Mouse (Mus musculus) G1E-ER4 (cell line): ENCODE measurements around the gene Elf1. TPM values are rescaled to one million over a fixed set of nuclear protein-coding genes. Genes with fewer than 3 reads are reported as not detected.

Experiments used
- GATA1 ChIP-seq: IDR thresholded peaks from one replicate; pipeline ENCODE4 v1.8.0; 2012; ENCODE audit warnings: low read length, inconsistent platforms
- polyA plus RNA-seq: library from polyadenylated mRNA; stranded (reverse); fragments of >175 nt; gene quantifications from 2 replicates; pipeline ENCODE4 v1.2.3, GENCODE M21; 2012

Elf1 gene
- polyA plus RNA-seq, 1 experiment = 9.0 TPM

GRCm38 (mm10) chr14:79621143-79621542 is 140.1 kb downstream of the Elf1 start:
- TF ChIP-seq GATA1 = no peak

Other genes starting within 250 kb of the Elf1 start
- not detected in 2 replicates for gene Zfp957, start 233.8 kb upstream of the Elf1 start, polyA plus RNA-seq
- gene Rgcc, start 179.5 kb upstream of the Elf1 start, polyA plus RNA-seq = not detected in 2 replicates
- 38.8 and 60.5 TPM in 2 replicates for gene Naa16, start 90.4 kb upstream of the Elf1 start, polyA plus RNA-seq
- 0.41 and 0.54 TPM in 2 replicates for gene Mtrf1, start 83.4 kb upstream of the Elf1 start, polyA plus RNA-seq
- 5.1 and 5.3 TPM in 2 replicates for gene Kbtbd7, start 54.7 kb upstream of the Elf1 start, polyA plus RNA-seq
- gene Kbtbd6, start 29.4 kb upstream of the Elf1 start, polyA plus RNA-seq = 3.7 TPM in 2 replicates
- gene Wbp4, start 326 bp downstream of the Elf1 start, polyA plus RNA-seq = 9.3 and 13.1 TPM in 2 replicates
- 1.8 and 2.0 TPM in 2 replicates for gene Sugt1, start 106.5 kb downstream of the Elf1 start, polyA plus RNA-seq
- not detected in 2 replicates for gene Cnmd, start 181.0 kb downstream of the Elf1 start, polyA plus RNA-seq